Mouse (Mus musculus): ENCODE data around the gene Ntn1.

The Ntn1 gene

GRCm38 (mm10) chr11:68381833-68382232 is 18.8 kb downstream of the Ntn1 start:
- DNase-seq, result no peak

DNA sequence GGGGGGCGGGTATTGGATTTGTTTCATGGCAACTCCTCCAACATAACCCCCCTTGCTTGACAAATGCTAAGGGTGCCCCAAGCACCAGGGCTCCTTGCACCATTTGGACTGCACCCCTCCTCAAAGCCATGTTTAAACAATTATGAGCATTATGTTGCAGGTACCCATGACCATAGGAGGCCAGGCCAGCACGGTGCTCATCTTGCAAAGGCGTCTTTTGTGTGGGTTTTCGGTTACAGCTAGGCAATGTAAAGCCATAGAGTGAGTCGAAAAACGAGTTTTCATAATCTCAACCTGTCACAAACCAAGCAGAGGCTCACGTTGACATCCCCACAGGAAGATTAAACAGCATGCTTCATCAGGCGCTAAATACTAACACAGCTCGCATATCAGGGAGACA is 19.3 kb downstream of the Ntn1 start:
- no peak for DNase-seq

DNA sequence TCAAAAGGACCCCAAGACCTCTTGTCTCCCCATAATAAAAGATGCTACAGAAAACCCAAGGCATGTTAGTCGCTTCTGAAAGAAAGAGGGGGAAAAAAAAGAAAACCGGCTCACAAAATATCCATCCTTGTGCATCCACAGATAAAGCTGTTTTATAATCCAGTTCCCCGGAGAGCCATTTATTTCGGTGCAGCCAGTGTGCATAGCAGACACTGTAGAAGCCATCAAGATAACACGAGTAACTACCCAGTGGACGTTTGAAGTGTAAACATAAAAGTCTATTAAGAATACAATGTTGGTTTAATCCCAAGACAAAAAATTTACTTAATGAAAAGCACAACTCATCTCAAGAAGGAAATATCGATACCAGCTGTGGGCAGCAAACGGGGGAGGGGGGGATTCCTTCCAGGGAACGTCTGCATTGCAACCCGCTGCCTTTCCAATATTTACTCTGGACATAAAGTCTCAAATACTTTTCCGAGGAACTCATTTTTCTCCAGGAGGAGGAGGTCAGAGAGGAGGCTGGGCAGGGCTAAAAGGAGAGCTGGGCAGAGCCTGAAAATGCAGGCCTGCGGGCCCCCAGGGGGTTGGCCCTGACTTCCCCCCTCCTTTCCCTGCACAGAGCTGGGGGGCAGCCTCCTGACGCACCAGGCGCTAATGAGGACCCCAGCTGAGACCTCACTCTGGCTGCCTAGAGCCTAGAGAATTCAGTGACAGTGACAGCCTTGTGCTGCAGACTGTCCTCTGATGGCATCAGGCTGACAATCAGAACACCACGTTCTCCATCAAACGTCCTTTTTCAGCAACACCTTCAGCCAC is 21.5 kb downstream of the Ntn1 start:
- no peak for DNase-seq

- DNase-seq, result no peak
These were observed 22.2 kb downstream of the Ntn1 start for GRCm38 (mm10) chr11:68378419-68378818.

DNA sequence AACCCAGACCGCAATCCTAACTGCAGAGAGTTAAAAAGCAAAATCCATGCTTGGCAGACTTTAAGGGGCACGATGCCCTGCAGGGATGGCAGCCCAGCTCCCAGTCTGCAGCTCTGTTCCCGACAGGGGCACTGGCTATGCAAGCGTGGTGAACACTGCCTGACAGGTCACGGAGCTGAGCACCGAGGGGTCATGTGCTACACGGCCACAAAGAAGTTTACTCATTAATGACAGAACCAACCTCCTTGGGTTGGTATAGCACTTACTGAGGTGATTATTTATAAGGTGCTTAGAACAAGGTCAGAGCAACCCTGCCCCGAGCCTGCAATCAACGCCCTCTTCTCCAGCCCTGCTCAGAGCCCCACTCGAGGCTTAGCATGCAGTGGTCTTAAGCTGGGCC is 27.5 kb downstream of the Ntn1 start:
- DNase-seq, result peak; percentile 79 to 90

GRCm38 (mm10) chr11:68371609-68372008 is 29.0 kb downstream of the Ntn1 start:
- peak; percentile 44 to 46 for DNase-seq

GRCm38 (mm10) chr11:68356901-68357300 is 43.7 kb downstream of the Ntn1 start:
- no peak for DNase-seq

DNA sequence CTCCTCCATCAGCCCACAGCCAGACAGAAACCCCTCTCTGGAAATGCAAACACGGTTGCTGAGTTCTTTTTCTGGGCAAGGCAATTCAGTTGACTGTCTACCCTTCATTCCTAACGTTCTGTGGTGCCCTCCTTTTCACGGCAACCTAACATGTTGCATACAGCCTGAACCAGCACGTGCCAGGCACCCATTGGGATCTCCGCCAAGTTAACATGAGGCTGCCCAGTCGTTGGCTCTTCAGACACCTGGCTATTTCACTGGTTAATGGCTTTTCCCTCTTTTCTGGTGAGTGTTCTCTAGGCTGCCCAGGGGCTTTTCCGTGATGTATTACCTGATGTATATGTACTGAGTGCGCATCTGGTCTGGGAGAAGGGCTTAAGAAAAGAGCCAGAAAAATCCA is 45.1 kb downstream of the Ntn1 start:
- DNase-seq, result no peak

DNA sequence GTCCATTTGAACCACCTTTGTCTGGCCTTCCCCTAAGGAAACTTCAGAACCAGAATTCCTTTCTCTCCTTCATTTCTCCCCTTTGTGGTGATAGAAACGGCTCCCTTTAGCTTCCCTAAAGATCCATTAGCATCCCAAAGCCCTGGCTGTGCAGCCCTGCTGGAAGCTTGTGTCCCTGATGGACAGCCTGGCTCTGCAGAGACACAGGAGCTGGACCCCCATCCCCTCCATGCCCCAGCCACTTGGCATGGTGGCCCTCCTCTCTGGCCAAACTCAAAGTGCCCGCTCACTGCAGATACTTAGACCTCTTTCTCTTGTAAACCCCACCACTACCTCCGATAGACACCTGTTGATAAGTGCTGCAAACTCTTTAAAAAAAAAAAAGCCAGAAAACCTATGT is 45.8 kb downstream of the Ntn1 start:
- no peak for DNase-seq

DNA sequence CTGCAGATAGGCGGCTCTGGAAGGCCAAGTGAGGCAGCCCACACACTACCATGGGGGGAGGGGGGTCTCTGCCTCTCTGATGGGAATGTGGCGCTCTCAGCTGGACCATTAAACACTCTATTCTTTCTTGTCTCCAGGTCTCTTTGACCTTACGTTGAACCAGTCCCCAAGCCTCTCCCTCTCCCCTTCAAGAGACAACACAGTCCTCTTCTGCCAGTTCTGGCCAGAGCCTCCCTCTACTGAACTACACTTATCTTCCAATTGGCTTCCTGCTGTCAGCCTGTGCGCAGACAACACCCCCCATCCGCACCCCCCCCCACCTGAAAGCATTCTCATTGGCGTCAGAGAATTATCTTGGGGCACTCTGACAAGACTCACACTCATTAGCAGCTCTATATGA is 48.4 kb downstream of the Ntn1 start:
- no peak for DNase-seq

- DNase-seq, result no peak
These were observed 51.8 kb downstream of the Ntn1 start for GRCm38 (mm10) chr11:68348851-68349250.

DNA sequence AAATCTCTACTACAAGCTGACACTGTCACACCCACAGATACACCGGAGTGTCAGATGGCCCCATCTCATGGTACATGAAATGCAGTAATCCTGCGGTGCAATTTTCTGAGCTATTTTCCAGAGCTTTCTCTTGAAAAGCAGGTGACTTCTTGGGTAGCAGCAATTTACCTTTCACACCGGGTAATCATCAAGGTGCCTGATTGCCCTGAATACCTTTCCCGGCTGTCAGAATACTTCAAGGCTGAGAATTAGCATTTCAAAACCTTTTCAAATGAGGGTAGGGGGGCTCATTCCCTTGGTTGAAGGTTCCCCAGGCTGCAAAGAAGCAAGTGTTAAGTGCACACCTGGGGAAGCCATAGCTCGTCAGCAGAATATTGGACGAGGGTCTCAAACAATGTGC is 52.5 kb downstream of the Ntn1 start:
- DNase-seq, result no peak

- DNase-seq, result peak in 1 of 2 experiments; percentile 28
These were observed 53.1 kb downstream of the Ntn1 start for GRCm38 (mm10) chr11:68347508-68347907.

GRCm38 (mm10) chr11:68346099-68346498 is 54.5 kb downstream of the Ntn1 start:
- no peak for DNase-seq

DNA sequence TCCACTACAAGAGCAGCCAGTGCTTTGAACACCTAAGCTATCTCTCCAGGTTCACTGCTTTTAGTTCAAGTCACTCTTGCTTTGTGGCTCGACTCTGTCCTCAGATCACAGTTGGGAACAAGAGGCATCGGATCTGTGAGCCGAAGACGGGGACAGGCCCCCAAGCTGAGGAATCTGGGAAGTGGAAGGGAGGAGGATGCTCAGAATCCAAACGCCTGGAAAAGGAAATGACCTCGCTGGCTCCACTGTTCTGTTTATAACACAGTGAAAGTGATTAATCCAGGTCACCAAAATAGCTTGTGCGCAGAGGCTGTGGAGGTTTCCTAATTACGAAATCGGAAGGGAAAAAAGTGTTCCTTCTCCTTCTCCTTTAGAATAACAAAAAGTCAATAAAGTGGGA is 56.4 kb downstream of the Ntn1 start:
- peak; percentile 36 to 63 for DNase-seq

GRCm38 (mm10) chr11:68342761-68343160 is 57.9 kb downstream of the Ntn1 start:
- no peak for DNase-seq

- DNase-seq, result peak in 1 of 2 experiments; percentile 37
These were observed 58.6 kb downstream of the Ntn1 start for GRCm38 (mm10) chr11:68342003-68342400.

DNA sequence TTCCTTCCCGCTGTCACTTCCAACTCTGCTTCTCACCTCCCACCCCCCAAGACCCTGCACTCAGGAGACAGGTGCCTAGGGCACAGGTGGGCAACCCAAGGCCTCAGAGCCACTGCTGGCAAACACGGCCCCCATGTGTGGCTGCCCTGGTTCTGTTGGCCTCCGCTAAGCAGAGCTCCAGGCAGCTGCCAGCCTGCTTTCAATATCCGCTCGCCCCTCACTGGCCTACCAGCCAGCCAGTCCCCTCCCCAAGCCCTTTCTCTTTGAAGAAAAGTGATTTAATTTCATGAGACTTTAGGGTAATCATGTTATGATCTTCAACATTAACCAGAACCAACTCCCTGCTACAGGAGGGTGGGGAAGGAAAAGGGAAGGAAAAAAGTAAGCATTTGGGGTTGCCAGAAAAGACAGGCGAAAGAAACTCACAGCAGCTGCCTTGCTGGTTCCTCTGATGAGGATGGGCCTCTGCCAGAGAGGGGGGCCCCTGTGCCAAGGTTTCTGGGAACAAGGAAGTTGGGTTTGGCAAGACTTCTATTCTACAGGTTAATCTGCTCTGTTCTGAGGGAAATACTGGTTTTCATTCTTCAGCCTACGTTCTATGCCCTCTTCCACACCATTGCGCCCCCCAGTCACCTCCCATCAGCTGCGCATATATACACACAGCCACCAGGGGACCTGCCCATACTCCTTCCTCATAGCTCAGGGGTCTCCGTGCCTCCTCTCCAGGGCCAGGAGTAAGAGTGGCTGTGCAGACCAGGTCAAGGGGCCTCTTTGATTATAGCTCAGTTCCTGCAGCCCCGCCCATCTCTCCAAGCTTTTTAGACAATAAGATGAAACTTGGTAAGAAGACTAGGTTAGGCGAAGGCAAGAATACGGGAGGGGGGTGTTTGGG is 59.3 kb downstream of the Ntn1 start:
- DNase-seq, result peak; percentile 37 to 54

- peak in 1 of 2 experiments; percentile 30 for DNase-seq
These were observed 60.3 kb downstream of the Ntn1 start for GRCm38 (mm10) chr11:68340366-68340765.

DNA sequence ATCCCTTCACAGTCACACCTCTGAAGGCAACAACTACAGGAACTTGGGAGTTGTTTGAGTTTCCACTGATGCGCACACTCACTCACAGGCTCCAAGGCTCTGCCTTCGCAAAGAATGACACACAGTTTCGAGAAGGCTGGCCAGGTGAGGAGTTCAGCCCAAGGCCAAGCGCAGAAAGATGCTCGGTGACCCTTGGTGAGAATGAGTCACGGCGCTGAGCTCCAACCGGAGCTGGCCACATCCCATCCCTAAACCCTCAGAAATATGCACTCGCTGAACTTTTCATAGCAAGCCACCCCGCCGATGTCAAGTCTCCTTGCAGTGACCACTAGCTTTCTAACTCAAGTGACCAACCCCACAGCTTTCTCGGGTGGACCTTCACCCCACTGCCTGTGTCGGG is 60.8 kb downstream of the Ntn1 start:
- DNase-seq, result no peak

DNA sequence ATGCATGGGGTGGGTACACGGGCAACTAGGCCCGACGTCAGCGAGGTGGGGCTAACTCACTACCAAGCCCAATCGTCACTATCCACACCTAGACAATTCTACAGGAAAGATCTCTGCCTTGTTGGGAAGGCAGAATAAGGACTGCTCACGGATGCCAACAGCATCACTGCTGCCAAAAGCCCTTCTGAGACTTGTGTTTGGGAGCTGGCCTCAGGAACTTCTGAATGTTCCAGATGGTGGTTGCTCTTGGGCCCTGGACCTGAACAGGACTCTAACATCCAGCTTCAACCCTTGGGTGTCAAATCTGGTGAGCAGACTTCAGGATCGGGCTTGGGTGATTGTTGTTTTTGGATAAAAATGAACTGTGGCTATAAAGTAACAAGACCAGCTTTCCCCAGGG is 61.3 kb downstream of the Ntn1 start:
- no peak for DNase-seq

DNA sequence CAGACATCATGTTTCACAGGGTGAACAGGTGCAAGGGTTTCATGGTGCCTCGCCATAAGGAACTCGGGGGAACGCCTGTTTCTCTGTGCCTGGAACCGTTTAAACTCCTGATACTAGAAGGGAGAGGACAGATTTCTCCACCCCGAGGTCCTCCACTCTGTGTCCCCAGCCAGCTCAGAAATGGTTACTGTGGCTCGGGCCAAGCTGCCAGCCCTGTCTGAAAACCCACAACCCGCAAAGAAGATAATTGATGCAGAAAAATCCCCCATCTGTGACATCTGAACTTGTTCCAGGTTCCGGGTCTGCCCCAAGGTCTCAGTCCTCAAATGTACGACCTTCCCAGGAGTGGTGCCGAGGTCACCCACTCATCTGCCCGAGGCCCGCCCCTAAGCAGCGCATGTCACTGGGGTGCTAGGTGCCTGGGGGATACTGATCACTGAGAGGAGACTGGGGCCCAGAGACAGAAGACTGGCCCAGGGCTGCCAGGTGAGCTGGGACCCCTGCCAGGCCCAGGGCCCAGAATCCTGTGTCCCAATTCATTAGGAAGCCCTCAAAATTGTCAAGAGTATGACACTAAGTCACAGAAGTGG is 68.9 kb downstream of the Ntn1 start:
- peak in 1 of 2 experiments; percentile 24 for DNase-seq

DNA sequence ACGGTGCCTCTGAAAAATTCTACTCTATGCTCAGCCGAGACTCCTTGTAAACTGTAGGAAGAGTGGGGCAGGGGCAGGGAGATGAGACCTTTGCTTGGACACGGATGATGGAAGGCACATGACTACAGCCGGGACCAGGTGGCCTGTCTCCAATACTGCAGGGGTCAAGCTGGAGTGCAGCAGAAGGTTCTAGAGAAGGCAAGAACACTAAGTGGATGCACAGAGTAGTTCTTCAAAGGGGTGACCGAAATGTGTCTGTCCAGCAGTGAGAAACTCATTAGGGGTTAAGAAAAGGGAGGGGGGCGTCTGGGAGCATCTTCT is 69.5 kb downstream of the Ntn1 start:
- peak; percentile 58 to 72 for DNase-seq

All from kidney, postnatal 36 days (tissue).